Mouse (Mus musculus) left cerebral cortex, adult 2 months (tissue): ENCODE measurements at regions not wholly inside any gene's neighbourhood (a gene's known extent, or its start where the extent isn't known, plus 50 kb on each side); places are given as distances from the start of the nearest gene placed in this dataset.

Experiments used
- DNase-seq, 2 experiments: peaks; one replicate each; pipeline ENCODE4 v3.0.0; 2021 to 2022; ENCODE audit warnings: low spot score in 2 of 2, mixed read lengths in 1 of 2; ENCODE audit errors: extremely low spot score in 1 of 2
- H3K27ac ChIP-seq: fragments of 200-600 bp; 2 replicates; pipeline ENCODE4 v1.8.1; 2022
- H3K4me3 ChIP-seq: fragments of 200-600 bp; 2 replicates; pipeline ENCODE4 v1.8.1; 2022
- CTCF ChIP-seq: fragments of 200-600 bp; IDR thresholded peaks from 2 replicates; pipeline ENCODE4 v1.8.1; 2022; ENCODE audit warnings: antibody characterized with exemption, mild to moderate bottlenecking, moderate library complexity
- intact Hi-C: fragments of 180-260 bp; cut with DNase I; formaldehyde crosslinking; loops from one replicate; pipeline ENCODE4 v1.15.1; 2025

DNA sequence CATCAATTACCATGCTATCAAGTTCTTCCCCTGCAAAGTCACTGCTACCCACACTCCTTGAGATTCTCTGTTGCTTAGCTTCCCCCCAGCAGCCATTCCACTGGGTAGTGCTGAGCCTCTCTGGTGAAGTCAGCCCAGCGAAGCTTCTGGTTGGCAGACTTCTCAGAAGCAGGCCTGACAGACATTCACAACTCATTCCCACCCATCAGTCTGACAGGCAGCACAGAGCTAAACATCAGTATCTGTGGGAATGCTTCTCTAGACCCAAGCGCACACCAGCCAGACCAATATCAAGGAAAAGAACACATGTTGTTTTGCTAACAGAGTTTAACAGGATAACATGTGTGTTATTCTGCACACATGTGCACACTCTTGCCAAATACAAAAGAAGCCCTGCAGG lies 101.1 kb upstream of the Ccdc122 start:
- no peak overlapping the region for H3K27ac ChIP-seq
- DNase-seq: no peak
- no peak overlapping the region for H3K4me3 ChIP-seq
- no peak for TF ChIP-seq CTCF
- intact Hi-C loops: no loop called here

DNA sequence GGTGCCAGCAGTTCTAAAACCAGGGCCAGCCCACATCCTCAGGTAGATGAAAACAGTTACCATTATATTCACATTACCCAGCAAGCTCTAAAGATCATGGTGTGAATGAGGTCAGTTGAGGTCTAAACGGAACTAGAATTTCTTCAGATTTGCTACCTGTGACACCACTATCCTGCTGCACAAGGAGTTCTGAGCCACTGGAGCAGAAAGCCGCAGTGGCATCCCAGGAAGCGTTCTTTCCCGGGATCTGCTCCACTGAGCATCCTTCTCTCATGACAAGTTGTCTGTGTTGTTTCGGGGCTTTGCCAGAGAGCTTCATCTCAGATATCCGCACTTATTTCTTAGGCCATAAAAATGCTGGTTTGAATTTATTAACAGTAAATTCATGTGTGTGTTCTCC lies 103.7 kb upstream of the Ccdc122 start:
- Histone ChIP-seq H3K27ac (no peak overlapping the region), H3K4me3 (no peak overlapping the region)
- no peak for TF ChIP-seq CTCF
- DNase-seq: no peak
- intact Hi-C loops: no loop called here

GRCm38 (mm10) chr14:76931398-76931797 lies 105.2 kb upstream of the Ccdc122 start:
- DNase-seq: no peak
- Histone ChIP-seq H3K4me3 (no peak overlapping the region), H3K27ac (no peak overlapping the region)
- intact Hi-C loops: no loop called here
- no peak for TF ChIP-seq CTCF

DNA sequence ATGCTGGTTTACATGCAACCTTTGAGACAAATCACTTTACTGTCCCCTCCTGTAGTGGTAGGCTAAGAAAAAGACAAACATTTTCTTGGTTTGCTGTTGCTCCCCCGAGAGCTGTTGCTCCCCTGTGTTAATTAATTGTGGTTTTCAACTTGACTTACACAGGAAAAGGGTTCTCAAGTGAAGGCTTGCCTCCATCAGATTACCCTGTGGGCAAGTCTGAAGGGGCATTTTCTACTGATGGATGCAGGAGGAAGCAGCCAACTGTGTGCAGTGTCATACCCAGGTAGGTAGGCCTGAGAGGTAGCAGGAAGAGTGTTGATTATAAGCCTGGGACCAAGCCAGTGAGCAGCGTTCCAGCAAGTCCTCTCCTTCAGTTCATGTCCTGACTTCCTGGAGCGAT lies 107.0 kb upstream of the Ccdc122 start:
- DNase-seq: no peak
- Histone ChIP-seq H3K4me3 (no peak overlapping the region), H3K27ac (no peak overlapping the region)
- intact Hi-C loops: no loop called here
- no peak for TF ChIP-seq CTCF

GRCm38 (mm10) chr14:76928706-76929105 lies 107.9 kb upstream of the Ccdc122 start:
- no peak overlapping the region for H3K27ac ChIP-seq
- no peak for TF ChIP-seq CTCF
- DNase-seq: no peak
- no peak overlapping the region for H3K4me3 ChIP-seq
- intact Hi-C loops: no loop called here

DNA sequence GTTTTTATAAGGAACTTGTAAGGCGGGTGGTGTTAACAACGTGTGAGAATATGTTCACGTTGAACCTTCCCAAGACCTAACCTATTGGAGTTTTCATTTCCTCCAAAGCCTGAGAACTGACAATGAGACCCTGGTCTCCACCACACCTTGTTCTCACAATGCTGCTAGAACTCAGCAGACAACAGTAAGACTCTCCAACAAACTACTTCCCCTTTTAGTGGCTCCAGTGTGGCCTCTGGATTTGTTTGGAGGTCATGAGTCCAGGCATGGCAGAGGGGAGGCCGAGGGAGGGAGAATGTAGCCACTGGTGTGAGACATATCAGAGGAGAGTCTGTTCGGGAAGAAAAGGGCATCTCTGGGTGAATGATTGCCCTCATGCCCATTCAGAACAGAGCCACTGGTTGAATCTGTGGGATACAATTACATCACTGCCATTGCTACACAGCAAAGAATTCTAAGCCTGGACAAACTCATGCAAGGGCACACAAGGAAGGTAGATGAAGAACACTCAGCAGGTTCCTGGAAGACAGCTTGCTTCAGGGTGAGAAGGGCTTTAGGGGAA lies 109.2 kb upstream of the Ccdc122 start:
- no peak overlapping the region for H3K27ac ChIP-seq
- H3K4me3 ChIP-seq: no peak overlapping the region
- TF ChIP-seq CTCF: no peak
- intact Hi-C loops: no loop called here
- DNase-seq: no peak

DNA sequence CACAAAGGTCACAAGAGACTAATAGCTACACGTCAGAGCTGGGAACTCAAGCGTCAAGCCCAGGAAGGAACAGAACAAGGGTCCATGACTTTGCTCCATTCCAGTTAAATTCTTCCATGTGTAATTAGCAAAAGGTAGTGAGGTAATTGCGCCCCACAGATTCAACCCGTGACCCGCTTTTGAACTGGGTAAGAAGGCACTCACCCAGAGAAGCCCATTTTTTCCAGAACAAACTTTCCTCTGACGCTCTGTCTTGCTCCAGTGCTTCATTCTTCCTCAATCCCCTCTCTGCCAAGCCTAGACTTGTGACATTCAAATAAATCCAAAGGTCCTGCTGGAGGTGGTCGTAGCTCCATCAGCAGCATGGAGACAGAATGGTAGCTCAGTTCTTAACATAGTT lies 110.2 kb upstream of the Ccdc122 start:
- no peak for DNase-seq
- intact Hi-C loops: no loop called here
- TF ChIP-seq CTCF: no peak

DNA sequence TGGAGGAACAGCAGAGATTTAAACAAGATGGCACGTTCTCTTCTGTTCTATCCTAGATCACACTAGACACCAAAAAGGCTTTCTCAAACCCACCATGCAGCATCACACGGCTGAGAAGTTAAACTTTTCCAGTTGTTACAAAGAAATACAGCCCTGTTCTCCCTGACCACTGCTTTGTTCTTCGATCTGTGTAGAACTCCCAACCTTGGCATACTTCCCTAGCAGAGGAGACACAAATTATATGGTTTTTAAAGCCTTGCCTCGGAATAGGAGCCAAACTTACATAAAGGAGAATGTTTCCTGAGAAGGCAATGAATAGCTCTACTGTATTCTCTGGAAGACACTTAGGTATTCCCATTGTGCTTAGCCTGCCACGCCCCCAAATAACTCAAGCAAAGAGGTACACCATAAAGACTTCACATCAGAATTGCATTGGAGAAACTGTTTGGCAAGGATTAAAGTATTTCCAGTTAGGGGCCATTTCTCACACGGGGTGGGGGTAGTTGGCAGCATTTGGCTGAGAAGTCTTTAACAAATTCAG lies 114.1 kb upstream of the Ccdc122 start:
- DNase-seq: no peak
- Histone ChIP-seq H3K4me3 (no peak overlapping the region), H3K27ac (no peak overlapping the region)
- no peak for TF ChIP-seq CTCF
- intact Hi-C loops: no loop called here

More for the DNA sequence above, 110.2 kb upstream of the Ccdc122 start:
- no peak overlapping the region for H3K4me3 ChIP-seq
- no peak overlapping the region for H3K27ac ChIP-seq

- intact Hi-C loops: no loop called here
- DNase-seq: no peak
- no peak overlapping the region for H3K4me3 ChIP-seq
- peak overlapping the region; percentile 77 for H3K27ac ChIP-seq
- no peak for TF ChIP-seq CTCF
These were observed 118.5 kb upstream of the Ccdc122 start for GRCm38 (mm10) chr14:76918091-76918490.

GRCm38 (mm10) chr14:76917139-76917929 lies 119.2 kb upstream of the Ccdc122 start:
- DNase-seq: peak in 1 of 2 experiments; percentile 14
- intact Hi-C loops: no loop called here
- Histone ChIP-seq H3K4me3 (no peak overlapping the region), H3K27ac (peak overlapping the region; percentile 77)
- no peak for TF ChIP-seq CTCF

- H3K4me3 ChIP-seq: no peak overlapping the region
- intact Hi-C loops: no loop called here
- DNase-seq: no peak
- H3K27ac ChIP-seq: no peak overlapping the region
- TF ChIP-seq CTCF: no peak
These were observed 122.7 kb upstream of the Ccdc122 start for GRCm38 (mm10) chr14:76913850-76914249.

GRCm38 (mm10) chr14:76912301-76913001 lies 124.1 kb upstream of the Ccdc122 start:
- TF ChIP-seq CTCF: no peak
- intact Hi-C loops: no loop called here
- no peak overlapping the region for H3K27ac ChIP-seq
- no peak for DNase-seq
- H3K4me3 ChIP-seq: no peak overlapping the region
